Mouse (Mus musculus): ENCODE results near the gene Rpl31.

The Rpl31 gene

GRCm38 (mm10) chr1:39398284-39398683 is 30.6 kb downstream of the Rpl31 start:
- no peak for DNase-seq (ENCODE audit: low read depth, low spot score)

GRCm38 (mm10) chr1:39399228-39399627 is 31.6 kb downstream of the Rpl31 start:
- DNase-seq (ENCODE audit: low read depth, low spot score) = no peak

GRCm38 (mm10) chr1:39400173-39400572 is 32.5 kb downstream of the Rpl31 start:
- no peak for DNase-seq (ENCODE audit: low read depth, low spot score)

DNA sequence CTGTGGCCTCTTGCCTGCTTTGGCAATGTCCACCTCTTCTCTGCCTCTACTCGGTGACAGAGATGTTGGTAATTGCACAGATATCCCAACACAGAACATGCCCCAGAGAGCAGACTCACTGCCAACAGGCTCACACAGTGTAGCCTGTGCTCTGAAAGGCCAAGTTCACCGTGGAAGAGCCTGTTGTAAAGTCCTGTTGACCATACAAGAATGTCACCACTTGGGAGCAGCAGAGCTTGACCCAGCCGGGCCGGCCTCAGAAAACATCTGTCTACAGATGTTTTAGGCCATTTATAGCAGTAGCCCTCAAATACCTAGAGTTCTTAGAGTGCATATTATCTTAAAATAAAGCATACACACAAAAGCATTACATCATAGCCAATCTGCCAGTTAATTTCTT is 39.5 kb downstream of the Rpl31 start:
- no peak for DNase-seq (ENCODE audit: low read depth, low spot score)

DNA sequence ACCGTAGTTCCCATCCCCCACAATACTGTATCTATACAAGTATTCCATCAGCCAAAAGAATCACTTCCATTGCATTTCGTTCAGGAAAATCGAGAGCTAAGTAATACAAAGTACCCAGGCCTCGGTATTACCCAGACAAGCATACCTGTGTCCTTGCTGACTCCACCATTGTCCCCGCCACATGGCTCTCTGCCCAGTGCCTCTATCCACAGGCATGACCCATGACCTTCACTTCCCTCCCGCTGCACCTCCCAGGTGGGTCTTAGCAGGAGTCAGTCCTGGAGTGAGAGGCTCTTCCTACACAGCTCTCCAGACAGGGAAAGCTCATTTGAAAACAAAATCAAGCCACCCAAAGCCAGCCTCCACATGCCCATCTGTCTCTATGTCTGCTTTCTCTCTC is 40.5 kb downstream of the Rpl31 start:
- DNase-seq (ENCODE audit: low read depth, low spot score) = no peak

- no peak for DNase-seq (ENCODE audit: low read depth, low spot score)
Observed at GRCm38 (mm10) chr1:39408668-39409067, 41.0 kb downstream of the Rpl31 start.

DNA sequence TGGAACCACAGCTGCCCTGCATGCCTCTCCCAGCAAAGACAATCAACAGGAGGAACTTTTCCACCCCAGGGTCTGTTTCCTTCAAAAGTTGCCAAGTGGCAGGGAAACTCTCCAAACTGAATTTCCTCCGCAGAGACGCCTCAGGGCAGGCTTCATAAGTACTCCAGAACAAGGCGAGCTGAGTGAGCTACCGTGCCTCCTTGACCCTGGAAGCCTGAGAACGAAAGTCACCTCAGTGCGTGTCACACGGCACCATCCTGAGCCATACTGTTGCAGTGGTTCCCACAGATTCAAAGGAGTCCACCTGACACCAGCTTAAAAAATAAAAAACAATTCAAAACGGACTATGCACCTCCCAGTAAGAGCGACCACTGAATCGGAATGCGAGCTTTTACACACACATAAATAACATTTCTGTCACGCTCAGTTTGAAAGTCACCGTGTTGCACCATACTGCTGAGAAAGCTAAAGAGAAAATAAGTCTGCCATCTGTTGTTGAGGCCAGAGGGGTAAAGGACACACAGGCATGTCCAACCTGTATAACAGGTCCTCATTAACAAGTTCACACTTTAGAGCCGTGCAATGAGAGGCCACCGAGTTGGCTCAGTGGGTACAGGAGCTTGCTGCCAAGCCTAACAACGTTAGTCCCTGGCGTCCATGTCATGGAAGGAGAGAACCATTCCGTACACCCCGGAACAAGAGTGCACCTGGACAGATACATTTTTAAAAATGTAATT is 42.6 kb downstream of the Rpl31 start:
- DNase-seq (ENCODE audit: low read depth, low spot score) = no peak

DNA sequence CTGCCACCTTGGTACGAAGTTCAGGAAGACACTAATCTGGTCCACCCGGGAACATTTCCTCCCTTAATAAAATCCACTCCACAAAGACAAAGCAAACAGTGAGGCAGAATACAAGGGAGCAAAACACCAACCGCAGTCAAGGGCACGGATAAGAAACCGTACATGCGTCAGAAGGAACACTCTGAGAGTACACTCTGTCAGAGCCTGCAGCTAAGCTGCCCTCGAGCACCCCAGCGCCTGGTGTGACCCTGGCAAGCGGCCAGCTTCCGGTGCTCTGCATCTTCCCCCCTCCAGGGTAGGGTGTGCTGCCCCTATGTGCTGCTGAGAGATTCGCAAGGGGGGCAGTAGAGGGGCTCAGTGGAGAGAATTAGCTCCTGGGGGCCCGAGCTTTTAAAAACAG is 50.2 kb downstream of the Rpl31 start:
- peak; percentile 40 for DNase-seq (ENCODE audit: low read depth, low spot score)

DNA sequence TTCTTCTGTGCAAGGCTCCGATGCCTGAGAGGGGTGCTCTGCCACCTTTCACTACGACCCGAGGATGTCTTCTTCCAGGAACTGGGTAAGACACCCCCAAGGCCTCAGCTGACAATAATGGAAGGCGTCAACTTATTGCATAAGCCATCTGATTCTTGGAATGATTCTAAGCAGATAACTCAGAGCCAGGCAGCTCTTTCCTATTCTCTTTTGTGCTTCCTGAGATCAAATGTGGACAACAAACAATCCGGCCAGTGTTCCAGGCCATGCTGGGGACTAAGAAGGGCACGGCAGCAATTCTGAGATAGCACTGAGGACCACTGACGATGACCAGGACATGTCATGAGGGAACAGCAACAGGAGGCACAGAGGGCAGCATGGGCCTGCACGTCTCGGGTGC is 51.2 kb downstream of the Rpl31 start:
- DNase-seq (ENCODE audit: low read depth, low spot score) = no peak

GRCm38 (mm10) chr1:39420987-39421386 is 53.3 kb downstream of the Rpl31 start:
- no peak for DNase-seq (ENCODE audit: low read depth, low spot score)
